Mouse (Mus musculus) thymus, adult 2 months (tissue): ENCODE data around the gene Lefty1. TPM values are rescaled to one million over a fixed set of nuclear protein-coding genes. Genes with fewer than 3 reads are reported as not detected.
"Not testable (repeated sequence)": the region's sequence is repeated elsewhere in the genome, so short reads cannot be mapped to it uniquely, and the experiment has no call there.

ENCODE experiments used
- DNase-seq: peaks from one replicate; pipeline ENCODE4 v3.0.0; 2021
- H3K27ac ChIP-seq: fragments of 200-500 bp; 2 replicates; pipeline ENCODE4 v1.5.1; 2012; ENCODE audit warnings: low read length, control low read depth; ENCODE audit not compliant: control insufficient read depth, insufficient read depth
- H3K27me3 ChIP-seq: fragments of 200-500 bp; 2 replicates; pipeline ENCODE4 v1.6.1; 2012; ENCODE audit warnings: mild to moderate bottlenecking, low read length, moderate library complexity, mixed read lengths; ENCODE audit not compliant: control insufficient read depth, insufficient read depth
- H3K36me3 ChIP-seq: fragments of 200-500 bp; 2 replicates; pipeline ENCODE4 v1.6.1; 2012; ENCODE audit warnings: mild to moderate bottlenecking, low read length, moderate library complexity; ENCODE audit not compliant: control insufficient read depth, insufficient read depth
- H3K4me1 ChIP-seq: fragments of 200-500 bp; replicated peaks from 2 replicates; pipeline ENCODE4 v1.6.1; 2012; ENCODE audit warnings: low read length; ENCODE audit not compliant: control insufficient read depth, insufficient read depth
- H3K4me3 ChIP-seq: fragments of 200-500 bp; 2 replicates; pipeline ENCODE4 v1.5.1; 2012; ENCODE audit warnings: mild to moderate bottlenecking, low read length, control low read depth, moderate library complexity; ENCODE audit not compliant: control insufficient read depth, insufficient read depth
- CTCF ChIP-seq: fragments of 200-500 bp; IDR thresholded peaks from 2 replicates; pipeline ENCODE4 v1.5.1; 2012; ENCODE audit warnings: mild to moderate bottlenecking, control low read depth, low read length, moderate library complexity, borderline replicate concordance; ENCODE audit not compliant: control insufficient read depth, poor library complexity, insufficient read depth; ENCODE audit errors: extremely low read depth
- POLR2A ChIP-seq: fragments of 200-500 bp; IDR thresholded peaks from 2 replicates; pipeline ENCODE4 v1.6.1; 2012; ENCODE audit warnings: mild to moderate bottlenecking, low read length, control low read depth, moderate library complexity; ENCODE audit not compliant: control insufficient read depth, poor library complexity, insufficient read depth; ENCODE audit errors: extremely low read depth
- WGBS: fragments of 180-500 bp; shearing (Covaris S2); methylation state at CpG from one replicate; pipeline ENCODE4 v1.1.7; 2018; 5-methylcytosine and 5-hydroxymethylcytosine counted together
- polyA plus RNA-seq: library from polyadenylated mRNA; depleted of rRNA; stranded (reverse); fragments of >200 nt; gene quantifications from 2 replicates; pipeline ENCODE4 v1.2.3, GENCODE M21; 2012

The Lefty1 gene
- polyA plus RNA-seq, 1 experiment, result 6.0 TPM

DNA sequence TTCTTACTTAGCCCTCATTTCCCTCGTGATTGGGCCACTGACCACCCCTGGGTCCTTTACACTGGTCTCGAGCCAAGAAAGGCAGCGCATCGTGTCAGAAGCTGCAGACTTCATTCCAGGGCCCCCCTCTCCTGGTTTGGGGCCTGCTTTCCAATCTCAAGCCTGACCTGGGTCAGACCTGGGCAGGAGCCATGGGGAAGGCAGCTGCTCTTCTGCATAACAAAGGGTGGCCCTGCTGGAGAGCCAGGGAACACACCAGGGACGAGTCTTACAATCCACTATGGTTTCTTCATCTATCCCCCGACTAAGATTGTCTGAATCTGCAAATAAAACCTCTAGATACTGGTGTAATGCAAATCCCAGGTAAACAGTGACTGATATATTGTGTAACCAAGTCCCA is 1.2 kb upstream of the Lefty1 start:
- Histone ChIP-seq H3K4me1 (peaks cover 8% of the 10 kb centered on the region), H3K36me3 (no peaks in the 10 kb centered on the region), H3K27me3 (no peaks in the 10 kb centered on the region), H3K4me3 (no peak overlapping the region), H3K27ac (no peak overlapping the region)
- TF ChIP-seq POLR2A (no peak), CTCF (no peak)
- 82% methylated on average over 6 of the region's 6 CpGs for WGBS
- no peak for DNase-seq

DNA sequence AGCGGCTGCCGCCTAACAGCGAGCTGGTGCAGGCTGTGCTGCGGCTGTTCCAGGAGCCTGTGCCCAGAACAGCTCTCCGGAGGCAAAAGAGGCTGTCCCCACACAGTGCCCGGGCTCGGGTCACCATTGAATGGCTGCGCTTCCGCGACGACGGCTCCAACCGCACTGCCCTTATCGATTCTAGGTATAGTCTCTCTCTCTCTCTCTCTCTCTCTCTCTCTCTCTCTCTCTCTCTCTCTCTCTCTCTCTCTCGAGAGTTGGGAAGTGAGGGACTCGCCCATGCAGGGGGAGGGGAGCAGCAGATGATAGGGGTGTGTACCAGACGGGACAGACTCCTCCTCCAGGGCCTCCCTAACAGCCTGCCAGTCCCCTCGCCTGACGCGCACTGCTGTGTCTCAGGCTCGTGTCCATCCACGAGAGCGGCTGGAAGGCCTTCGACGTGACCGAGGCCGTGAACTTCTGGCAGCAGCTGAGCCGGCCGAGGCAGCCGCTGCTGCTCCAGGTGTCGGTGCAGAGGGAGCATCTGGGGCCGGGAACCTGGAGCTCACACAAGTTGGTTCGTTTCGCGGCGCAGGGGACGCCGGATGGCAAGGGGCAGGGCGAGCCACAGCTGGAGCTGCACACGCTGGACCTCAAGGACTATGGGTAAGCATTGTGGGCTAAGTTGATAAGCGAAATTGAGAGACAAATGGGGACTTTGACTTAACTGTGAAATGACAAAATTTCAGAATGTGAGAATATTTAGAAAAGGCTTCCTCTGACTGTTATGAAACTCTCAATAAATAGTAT is 2.0 kb downstream of the Lefty1 start:
- peak overlapping the region; percentile 34 for H3K4me3 ChIP-seq

DNA sequence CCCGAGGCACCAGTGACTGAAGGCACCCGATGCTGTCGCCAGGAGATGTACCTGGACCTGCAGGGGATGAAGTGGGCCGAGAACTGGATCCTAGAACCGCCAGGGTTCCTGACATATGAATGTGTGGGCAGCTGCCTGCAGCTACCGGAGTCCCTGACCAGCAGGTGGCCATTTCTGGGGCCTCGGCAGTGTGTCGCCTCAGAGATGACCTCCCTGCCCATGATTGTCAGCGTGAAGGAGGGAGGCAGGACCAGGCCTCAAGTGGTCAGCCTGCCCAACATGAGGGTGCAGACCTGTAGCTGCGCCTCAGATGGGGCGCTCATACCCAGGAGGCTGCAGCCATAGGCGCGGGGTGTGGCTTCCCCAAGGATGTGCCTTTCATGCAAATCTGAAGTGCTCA is 2.8 kb downstream of the Lefty1 start:
- H3K27me3 ChIP-seq, result not testable (repeated sequence)
- WGBS, result 97% methylated on average over 13 of the region's 13 CpGs
- TF ChIP-seq CTCF, result 0 out of 2 replicates have a peak, but pooled peaks have one; percentile 25

More for the DNA sequence above, 2.0 kb downstream of the Lefty1 start:
- 10% methylated on average over 41 of the region's 41 CpGs for WGBS
- H3K4me1 ChIP-seq, result peaks cover 20% of the 10 kb centered on the region
- not testable (repeated sequence) for H3K27ac ChIP-seq, H3K27me3 ChIP-seq, H3K36me3 ChIP-seq, DNase-seq

GRCm38 (mm10) chr1:180938781-180939180 is 4.0 kb downstream of the Lefty1 start:
- WGBS, result 97% methylated on average over 2 of the region's 2 CpGs
- not testable (repeated sequence) for H3K36me3 ChIP-seq, DNase-seq, H3K4me3 ChIP-seq, H3K27me3 ChIP-seq, H3K27ac ChIP-seq
- H3K4me1 ChIP-seq, result peaks cover 33% of the 10 kb centered on the region

More for the DNA sequence above, 2.8 kb downstream of the Lefty1 start:
- H3K27ac ChIP-seq, H3K36me3 ChIP-seq, H3K4me3 ChIP-seq, DNase-seq: not testable (repeated sequence)
- H3K4me1 ChIP-seq, result peaks cover 22% of the 10 kb centered on the region

GRCm38 (mm10) chr1:180940776-180941460 is 6.1 kb downstream of the Lefty1 start:
- DNase-seq, result no peak
- WGBS, result 38% methylated on average over 7 of the region's 7 CpGs
- H3K27me3 ChIP-seq, result no peaks in the 10 kb centered on the region
- H3K36me3 ChIP-seq, result no peaks in the 10 kb centered on the region
- no peak overlapping the region for H3K27ac ChIP-seq
- H3K4me3 ChIP-seq, result no peak overlapping the region
- peaks cover 54% of the 10 kb centered on the region for H3K4me1 ChIP-seq
- no peak for TF ChIP-seq CTCF
- no peak for TF ChIP-seq POLR2A

DNA sequence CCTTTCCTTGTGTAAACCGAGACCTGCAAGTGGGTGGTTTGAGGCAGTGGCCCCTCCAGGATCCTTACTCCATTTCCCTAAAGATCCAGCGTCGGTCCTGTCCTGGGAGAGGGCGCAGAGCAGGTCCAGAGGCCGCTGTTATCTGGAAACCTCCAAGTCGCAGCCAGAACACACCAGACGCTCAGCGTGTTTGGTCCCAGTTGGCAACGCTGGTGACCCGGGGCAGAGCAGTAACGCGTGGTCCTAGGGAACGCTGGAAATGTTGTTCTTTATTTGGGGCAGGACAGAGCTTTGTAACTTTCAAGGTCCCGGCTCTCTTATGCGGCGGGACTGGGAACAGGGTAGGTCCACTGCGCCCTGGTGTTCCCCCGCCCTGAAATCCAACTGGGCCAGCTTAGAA is 6.9 kb downstream of the Lefty1 start:
- no peaks in the 10 kb centered on the region for H3K36me3 ChIP-seq
- no peak for TF ChIP-seq POLR2A
- no peak for TF ChIP-seq CTCF
- H3K27me3 ChIP-seq, result no peaks in the 10 kb centered on the region
- H3K27ac ChIP-seq, result no peak overlapping the region
- 24% methylated on average over 18 of the region's 18 CpGs for WGBS
- no peak for DNase-seq
- peaks cover 55% of the 10 kb centered on the region for H3K4me1 ChIP-seq
- H3K4me3 ChIP-seq, result peak overlapping the region; percentile 56
